Mouse (Mus musculus) gastrocnemius, adult 2 months (tissue): ENCODE results near the gene Gprin1. TPM values are rescaled to one million over a fixed set of nuclear protein-coding genes. Genes with fewer than 3 reads are reported as not detected.

Experiments used
- DNase-seq: peaks from one replicate; pipeline ENCODE4 v3.0.0; 2022
- H3K27ac ChIP-seq: fragments of 200-600 bp; 2 replicates; pipeline ENCODE4 v1.8.1; 2022; ENCODE audit warnings: mild to moderate bottlenecking
- H3K4me3 ChIP-seq: fragments of 200-600 bp; 2 replicates; pipeline ENCODE4 v1.8.1; 2022; ENCODE audit warnings: mild to moderate bottlenecking, moderate library complexity
- CTCF ChIP-seq: fragments of 200-600 bp; IDR thresholded peaks from 2 replicates; pipeline ENCODE4 v1.8.1; 2022; ENCODE audit warnings: antibody characterized with exemption, mild to moderate bottlenecking, moderate library complexity
- intact Hi-C: fragments of 180-260 bp; cut with DNase I; formaldehyde crosslinking; loops from one replicate; pipeline ENCODE4 v1.15.1; 2025
- total RNA-seq, 2 experiments: library from RNA; stranded (reverse); gene quantifications; 2 replicates each; pipeline ENCODE4 v1.2.3; 2021

The Gprin1 gene
- total RNA-seq, 2 experiments from 2014 or later, result not detected

GRCm38 (mm10) chr13:54758045-54758755 lies 8.5 kb upstream of the Gprin1 start:
- H3K4me3 ChIP-seq, result peak overlapping the region; percentile 62
- DNase-seq, result peak; percentile 87
- TF ChIP-seq CTCF, result peak; percentile 73
- intact Hi-C loops, result no loop called here
- no peak overlapping the region for H3K27ac ChIP-seq

- intact Hi-C loops, result no loop called here
- TF ChIP-seq CTCF, result no peak
- H3K27ac ChIP-seq, result no peak overlapping the region
- no peak overlapping the region for H3K4me3 ChIP-seq
- no peak for DNase-seq
Measured at GRCm38 (mm10) chr13:54757093-54757830, 7.6 kb upstream of the Gprin1 start.

GRCm38 (mm10) chr13:54756156-54756712 lies 6.6 kb upstream of the Gprin1 start:
- no peak overlapping the region for H3K4me3 ChIP-seq
- intact Hi-C loops, result no loop called here

GRCm38 (mm10) chr13:54755201-54755830 lies 5.6 kb upstream of the Gprin1 start:
- Histone ChIP-seq H3K27ac (no peak overlapping the region), H3K4me3 (no peak overlapping the region)
- no peak for TF ChIP-seq CTCF
- intact Hi-C loops, result no loop called here
- DNase-seq, result no peak

More at GRCm38 (mm10) chr13:54756156-54756712, 6.6 kb upstream of the Gprin1 start:
- TF ChIP-seq CTCF, result no peak
- H3K27ac ChIP-seq, result no peak overlapping the region
- no peak for DNase-seq

GRCm38 (mm10) chr13:54754169-54755080 lies 4.8 kb upstream of the Gprin1 start:
- DNase-seq, result no peak
- intact Hi-C loops, result no loop called here
- Histone ChIP-seq H3K4me3 (no peak overlapping the region), H3K27ac (no peak overlapping the region)
- no peak for TF ChIP-seq CTCF

GRCm38 (mm10) chr13:54753733-54754132 lies 4.1 kb upstream of the Gprin1 start:
- intact Hi-C loops, result no loop called here
- TF ChIP-seq CTCF, result no peak
- Histone ChIP-seq H3K27ac (no peak overlapping the region), H3K4me3 (no peak overlapping the region)
- no peak for DNase-seq

- intact Hi-C loops, result no loop called here
- no peak for TF ChIP-seq CTCF
- no peak for DNase-seq
- no peak overlapping the region for H3K27ac ChIP-seq
- no peak overlapping the region for H3K4me3 ChIP-seq
Measured at GRCm38 (mm10) chr13:54752656-54753055, 3.0 kb upstream of the Gprin1 start.

GRCm38 (mm10) chr13:54750699-54751098 lies 1.0 kb upstream of the Gprin1 start:
- no peak overlapping the region for H3K27ac ChIP-seq
- H3K4me3 ChIP-seq, result no peak overlapping the region
- DNase-seq, result no peak
- no peak for TF ChIP-seq CTCF
- intact Hi-C loops, result no loop called here

GRCm38 (mm10) chr13:54749061-54749863 lies 412 bp downstream of the Gprin1 start:
- intact Hi-C loops, result no loop called here
- Histone ChIP-seq H3K4me3 (peak overlapping the region; percentile 63), H3K27ac (no peak overlapping the region)
- TF ChIP-seq CTCF, result no peak
- DNase-seq, result peak; percentile 31

- no peak for DNase-seq
- intact Hi-C loops, result no loop called here
- Histone ChIP-seq H3K4me3 (no peak overlapping the region), H3K27ac (no peak overlapping the region)
- no peak for TF ChIP-seq CTCF
Measured at GRCm38 (mm10) chr13:54748721-54749060, 983 bp downstream of the Gprin1 start.

- intact Hi-C loops, result no loop called here
- no peak overlapping the region for H3K27ac ChIP-seq
- TF ChIP-seq CTCF, result no peak
- DNase-seq, result no peak
- H3K4me3 ChIP-seq, result no peak overlapping the region
Measured at GRCm38 (mm10) chr13:54748190-54748589, 1.5 kb downstream of the Gprin1 start.
